Mouse (Mus musculus): ENCODE data around the gene Med14.

DNA sequence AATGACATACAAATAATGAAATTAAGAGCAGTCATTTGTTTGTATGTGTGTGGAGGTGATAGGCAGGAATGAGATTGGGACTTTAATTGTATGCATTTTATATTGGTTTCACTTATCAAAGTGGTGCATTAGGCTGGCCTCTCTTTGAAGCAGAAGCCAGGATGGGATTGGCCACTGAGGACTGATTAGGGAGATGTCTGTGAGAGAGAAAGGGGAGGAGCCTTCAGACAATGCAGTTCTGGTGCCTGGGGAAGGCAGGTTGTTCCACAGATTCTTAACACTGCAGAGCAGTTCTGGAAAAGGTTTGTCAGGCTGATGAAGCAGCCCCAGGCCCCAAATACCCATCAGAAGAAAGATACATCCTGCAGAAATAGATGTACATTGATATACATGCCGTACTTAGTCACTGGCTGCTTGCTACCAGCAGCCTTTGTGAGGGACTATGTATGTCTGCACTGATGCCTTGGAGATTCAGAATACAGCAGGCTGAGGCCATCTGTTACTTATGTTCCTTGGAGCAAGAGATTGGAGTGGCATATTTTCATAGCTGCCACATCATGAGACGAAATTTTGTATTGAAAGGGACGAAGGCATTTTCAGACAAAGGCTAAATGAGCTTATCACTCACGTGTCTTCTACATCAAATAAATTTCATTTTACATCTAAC is 29.9 kb upstream of the Med14 start:
- TF ChIP-seq CTCF (IDR thresholded peaks at IDR 0.05; ENCODE audit: insufficient read depth, low read length) = no peak
- no peak for TF ChIP-seq POLR2A (IDR thresholded peaks at IDR 0.05; ENCODE audit: borderline replicate concordance, extremely low read depth, low read depth, low read length)

Measured in lung, adult 2 months (tissue).